Comparison of ENCODE assay signal across 10 mouse cellular contexts in the genomic region with DNA sequence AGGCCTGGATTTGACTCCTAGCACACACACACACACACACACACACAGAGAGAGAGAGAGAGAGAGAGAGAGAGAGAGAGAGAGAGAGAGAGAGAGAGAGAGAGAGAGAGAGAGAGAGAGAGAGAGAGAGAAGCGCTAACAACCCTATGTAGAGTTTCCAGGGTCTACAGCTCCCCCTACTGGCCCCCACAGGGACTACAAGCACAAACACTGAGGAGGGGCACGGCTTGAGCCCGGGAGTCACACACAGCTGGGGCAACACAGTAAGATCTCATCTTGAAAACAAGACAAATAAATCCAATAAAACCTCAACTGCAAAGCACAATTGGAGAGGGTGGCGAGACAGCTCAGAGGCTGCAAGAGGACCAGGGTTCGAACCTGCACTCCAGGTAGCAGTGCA. TPM values are rescaled to one million over a fixed set of nuclear protein-coding genes. Genes with fewer than 3 reads are reported as not detected.
DNase-seq lines count a peak whose midpoint lies in the region; ATAC-seq and TF ChIP-seq lines count a peak whose summit lies in the region.
"Had no signal": no experiment of that assay in that cellular context is flagged by ENCODE, and none has a peak within 500 bp of the region (broad histone marks: within the 10 kb centered on the region; RNA-seq: fewer than 3 reads in every experiment).

No protein-coding gene starts in this region.

- H3K4me2 ChIP-seq in heart, postnatal 0 days (ENCODE audit: low read depth, low read length), result no peak overlapping the region
- H3K4me2 ChIP-seq in heart, embryonic 11.5 days, result no peak overlapping the region
- H3K4me2 ChIP-seq: neural tube, embryonic 12.5 days had no signal

- no peaks in the 10 kb centered on the region for H3K4me1 ChIP-seq in heart, postnatal 0 days (ENCODE audit: control insufficient read depth, insufficient read depth)
- H3K4me1 ChIP-seq in heart, embryonic 11.5 days (ENCODE audit: control insufficient read depth, insufficient read depth, low read length), result no peaks in the 10 kb centered on the region
- no peaks in the 10 kb centered on the region for H3K4me1 ChIP-seq in thymus, adult 2 months (replicated peaks; ENCODE audit: control insufficient read depth, insufficient read depth, low read length)
- H3K4me1 ChIP-seq: neural tube, embryonic 12.5 days had no signal

- TF ChIP-seq CTCF in heart, postnatal 0 days (IDR thresholded peaks at IDR 0.05; ENCODE audit: low read depth), result peak; percentile 48
- TF ChIP-seq CTCF in thymus, adult 2 months (IDR thresholded peaks at IDR 0.05; ENCODE audit: borderline replicate concordance, control insufficient read depth, extremely low read depth, insufficient read depth, low read length, poor library complexity), result peak; percentile 61; the same call in 1 of the 2 replicates

- H3K27me3 ChIP-seq in heart, postnatal 0 days (ENCODE audit: control insufficient read depth, insufficient read depth, low read length), result peaks cover 5% of the 10 kb centered on the region; the same call in 1 of the 2 replicates
- H3K27me3 ChIP-seq in heart, embryonic 11.5 days (ENCODE audit: control insufficient read depth, insufficient read depth, low read length), result peaks cover 3% of the 10 kb centered on the region; the same call in 1 of the 2 replicates
- H3K27me3 ChIP-seq in thymus, adult 2 months (ENCODE audit: control insufficient read depth, insufficient read depth, low read length), result no peaks in the 10 kb centered on the region
- H3K27me3 ChIP-seq: neural tube, embryonic 12.5 days had no signal

- H3K9me3 ChIP-seq in heart, postnatal 0 days (replicated peaks; ENCODE audit: control insufficient read depth, low read length), result no peaks in the 10 kb centered on the region
- no peaks in the 10 kb centered on the region for H3K9me3 ChIP-seq in heart, embryonic 11.5 days (replicated peaks; ENCODE audit: control insufficient read depth, low read length)
- H3K9me3 ChIP-seq: neural tube, embryonic 12.5 days had no signal

- no peak for TF ChIP-seq POLR2A in thymus, adult 2 months (IDR thresholded peaks at IDR 0.05; ENCODE audit: control insufficient read depth, extremely low read depth, insufficient read depth, low read length, poor library complexity)

- H3K9ac ChIP-seq in heart, postnatal 0 days (replicated peaks; ENCODE audit: low read depth, low read length), result no peak overlapping the region
- H3K9ac ChIP-seq in heart, embryonic 11.5 days (ENCODE audit: low read depth, low read length), result no peak overlapping the region
- H3K9ac ChIP-seq: neural tube, embryonic 12.5 days had no signal

- H3K36me3 ChIP-seq in heart, postnatal 0 days (replicated peaks; ENCODE audit: control insufficient read depth, insufficient read depth, low read length), result no peaks in the 10 kb centered on the region
- no peaks in the 10 kb centered on the region for H3K36me3 ChIP-seq in heart, embryonic 11.5 days (ENCODE audit: control insufficient read depth, insufficient read depth, low read length)
- no peaks in the 10 kb centered on the region for H3K36me3 ChIP-seq in thymus, adult 2 months (ENCODE audit: control insufficient read depth, insufficient read depth, low read length)
- H3K36me3 ChIP-seq: neural tube, embryonic 12.5 days had no signal

- no peak for TF ChIP-seq EP300 in heart, postnatal 0 days (IDR thresholded peaks at IDR 0.05; ENCODE audit: low read depth)

- no peak for DNase-seq in heart, postnatal 0 days (ENCODE audit: low spot score)
- peak; percentile 47 for DNase-seq in thymus, adult 2 months
- DNase-seq in thymus, adult 18-20 months, result no peak
- DNase-seq in induced T-regulatory cell, adult 2 months (ENCODE audit: low read depth), result peak; percentile 48
- DNase-seq in testis, postnatal 10 days (ENCODE audit: low spot score), result peak; percentile 65
- no peak for DNase-seq in urinary bladder, adult 18-20 months (ENCODE audit: low spot score in 2 of 2)
- no peak for DNase-seq in left cerebral cortex, adult 9 months (ENCODE audit: low spot score in 2 of 2)

- H3K27ac ChIP-seq in heart, postnatal 0 days (ENCODE audit: low read depth), result no peak overlapping the region
- no peak overlapping the region for H3K27ac ChIP-seq in heart, embryonic 11.5 days (ENCODE audit: low read depth, low read length)
- H3K27ac ChIP-seq in thymus, adult 2 months (ENCODE audit: control insufficient read depth, insufficient read depth, low read length), result no peak overlapping the region
- H3K27ac ChIP-seq: neural tube, embryonic 12.5 days had no signal

- no peak overlapping the region for H3K4me3 ChIP-seq in heart, postnatal 0 days (ENCODE audit: low read depth, low read length)
- H3K4me3 ChIP-seq in heart, embryonic 11.5 days (ENCODE audit: low read depth, low read length), result no peak overlapping the region
- H3K4me3 ChIP-seq in thymus, adult 2 months (ENCODE audit: control insufficient read depth, insufficient read depth, low read length), result no peak overlapping the region
- H3K4me3 ChIP-seq: neural tube, embryonic 12.5 days had no signal

- ATAC-seq in heart, postnatal 0 days (ENCODE audit: insufficient read depth, low read depth), result no peak
- ATAC-seq in heart, embryonic 11.5 days (replicated peaks; ENCODE audit: insufficient number of reproducible peaks, low FRiP score, low TSS enrichment), result no peak

- WGBS in heart, postnatal 0 days, result 52% methylated on average over 5 of the region's 5 CpGs
- 49% methylated on average over 5 of the region's 5 CpGs for WGBS in heart, embryonic 11.5 days (ENCODE audit: insufficient replicate concordance)
- WGBS in thymus, adult 2 months, result 56% methylated on average over 5 of the region's 5 CpGs

RNA-seq across cellular contexts. Expression of a gene that starts 11.7 kb away (rescaled TPM):
- total RNA-seq in heart, postnatal 0 days (2014; rRNA removed; ENCODE audit: low replicate concordance), result not detected in 2 replicates
- polyA plus RNA-seq in heart, postnatal 0 days (2015; fragmentation: Nextera tagmentation; extraction: Ambion mirVana), result not detected in 2 replicates
- 0.24 TPM in 1 of 2 replicates, not detected in the other for polyA plus RNA-seq in heart, embryonic 11.5 days (2014; fragmentation: Nextera tagmentation; extraction: Ambion mirVana)
- polyA plus RNA-seq in thymus, adult 2 months (2012; rRNA removed), result 0.35 TPM in 1 of 2 replicates, not detected in the other
- total RNA-seq: hematopoietic stem cell, adult 5-6 weeks had no signal
- polyA plus RNA-seq: neural tube, embryonic 12.5 days had no signal

RNA-seq across cellular contexts. Expression of a gene that starts 46.2 kb away (rescaled TPM):
- total RNA-seq in heart, postnatal 0 days (2014; rRNA removed; ENCODE audit: low replicate concordance), result 26.7 and 28.9 TPM in 2 replicates
- 12.7 and 13.5 TPM in 2 replicates for polyA plus RNA-seq in heart, postnatal 0 days (2015; fragmentation: Nextera tagmentation; extraction: Ambion mirVana)
- 9.5 and 9.7 TPM in 2 replicates for polyA plus RNA-seq in heart, embryonic 11.5 days (2014; fragmentation: Nextera tagmentation; extraction: Ambion mirVana)
- 39.8 and 55.7 TPM in 2 replicates for polyA plus RNA-seq in thymus, adult 2 months (2012; rRNA removed)

RNA-seq across cellular contexts. Expression of a gene that starts 57.8 kb away (rescaled TPM):
- total RNA-seq in heart, postnatal 0 days (2014; rRNA removed; ENCODE audit: low replicate concordance), result 186 and 191 TPM in 2 replicates
- 313 and 342 TPM in 2 replicates for polyA plus RNA-seq in heart, postnatal 0 days (2015; fragmentation: Nextera tagmentation; extraction: Ambion mirVana)
- polyA plus RNA-seq in heart, embryonic 11.5 days (2014; fragmentation: Nextera tagmentation; extraction: Ambion mirVana), result 186 and 199 TPM in 2 replicates
- polyA plus RNA-seq in thymus, adult 2 months (2012; rRNA removed), result 103 and 113 TPM in 2 replicates

Comparison
In these comparisons a context has a peak if more than half of its experiments do, and no peak if none do; other contexts are left out.
1. DNase-seq: peak in thymus, adult 2 months (single experiment), induced T-regulatory cell, adult 2 months (single experiment) and testis, postnatal 10 days (single experiment); none in heart, postnatal 0 days (single experiment), thymus, adult 18-20 months (0 of 2), urinary bladder, adult 18-20 months (0 of 2) and left cerebral cortex, adult 9 months (0 of 2).